Mouse (Mus musculus) limb, embryonic 14.5 days (tissue): ENCODE results near the gene Arid3a. TPM values are rescaled to one million over a fixed set of nuclear protein-coding genes. Genes with fewer than 3 reads are reported as not detected.
"Not testable (repeated sequence)": the region's sequence is repeated elsewhere in the genome, so short reads cannot be mapped to it uniquely, and the experiment has no call there.

ENCODE experiments used
- ATAC-seq: fragments of 200-750 bp; cut with Nextera tagmentation; 2 replicates; pipeline ENCODE4 v1.8.0; 2017; ENCODE audit warnings: low read depth, moderate number of reproducible peaks, moderate TSS enrichment; ENCODE audit not compliant: low FRiP score
- DNase-seq: peaks from one replicate; pipeline ENCODE4 v3.0.0-alpha.2; 2015; ENCODE audit warnings: low spot score
- H3K27ac ChIP-seq: fragments of 300-500 bp; sonication (generic); replicated peaks from 2 replicates; pipeline ENCODE4 v1.5.1; 2014; ENCODE audit warnings: low read depth, mild to moderate bottlenecking, low read length, moderate library complexity, mixed read lengths
- H3K27me3 ChIP-seq: fragments of 300-500 bp; sonication (generic); 2 replicates; pipeline ENCODE4 v1.6.1; 2014; ENCODE audit warnings: low read length, mixed read lengths; ENCODE audit not compliant: control insufficient read depth, insufficient read depth
- H3K36me3 ChIP-seq: fragments of 300-500 bp; sonication (generic); 2 replicates; pipeline ENCODE4 v1.6.1; 2014; ENCODE audit warnings: mild to moderate bottlenecking, low read length, moderate library complexity, mixed read lengths; ENCODE audit not compliant: control insufficient read depth, insufficient read depth
- H3K4me1 ChIP-seq: fragments of 300-500 bp; sonication (generic); 2 replicates; pipeline ENCODE4 v1.6.1; 2014; ENCODE audit warnings: antibody characterized with exemption, low read length, mixed read lengths; ENCODE audit not compliant: control insufficient read depth, insufficient read depth
- H3K4me2 ChIP-seq: fragments of 300-500 bp; sonication (generic); replicated peaks from 2 replicates; pipeline ENCODE4 v1.6.1; 2014; ENCODE audit warnings: low read depth, mild to moderate bottlenecking, low read length, moderate library complexity; ENCODE audit not compliant: severe bottlenecking
- H3K4me3 ChIP-seq: fragments of 300-500 bp; sonication (generic); replicated peaks from 2 replicates; pipeline ENCODE4 v1.5.1; 2014; ENCODE audit warnings: low read length
- H3K9ac ChIP-seq: fragments of 300-500 bp; sonication (generic); 2 replicates; pipeline ENCODE4 v1.6.1; 2014; ENCODE audit warnings: mild to moderate bottlenecking, low read depth, low read length, moderate library complexity; ENCODE audit not compliant: severe bottlenecking
- H3K9me3 ChIP-seq: fragments of 300-500 bp; sonication (generic); 2 replicates; pipeline ENCODE4 v1.6.1; 2016; ENCODE audit warnings: low read length; ENCODE audit not compliant: control insufficient read depth
- POLR2A ChIP-seq: fragments of 200-500 bp; IDR thresholded peaks from 2 replicates; pipeline ENCODE4 v1.8.0; 2012; ENCODE audit warnings: inconsistent platforms, mild to moderate bottlenecking, moderate library complexity, borderline replicate concordance; ENCODE audit not compliant: insufficient read depth, insufficient read length; ENCODE audit errors: extremely low read depth
- WGBS: fragments of 180-500 bp; shearing (Covaris S2); extraction: QIAGEN DNeasy Blood & Tissue Kit; methylation state at CpG from one replicate; pipeline ENCODE4 v1.1.7; 2014; 5-methylcytosine and 5-hydroxymethylcytosine counted together
- polyA plus RNA-seq, 2 experiments: library from polyadenylated mRNA; depleted of rRNA in 1 of 2; stranded (reverse) in 1 of 2; unstranded in 1 of 2; fragments of >200 nt; fragmentation: Nextera tagmentation in 1 of 2; extraction: Ambion mirVana in 1 of 2; gene quantifications; 2 replicates each; pipeline versions ENCODE4 v1.2.1 to v1.2.3; 2012 to 2014

Arid3a gene
- polyA plus RNA-seq, 2 experiments, result 5.0 to 8.6 TPM

GRCm38 (mm10) chr10:79881981-79882380, 44.9 kb upstream of the Arid3a start:
- ATAC-seq (peak; percentile 38; the same call in 1 of the 2 replicates), DNase-seq (no peak)
- Histone ChIP-seq H3K4me3 (peak overlapping the region; percentile 16; the same call in 1 of the 2 replicates), H3K4me2 (peak overlapping the region; percentile 43), H3K27me3 (no peaks in the 10 kb centered on the region), H3K27ac (no peak overlapping the region), H3K4me1 (peaks cover 6% of the 10 kb centered on the region; the same call in 1 of the 2 replicates), H3K9ac (0 out of 2 replicates have a peak overlapping the region, but pooled peaks have one; percentile 38), H3K36me3 (no peaks in the 10 kb centered on the region), H3K9me3 (no peaks in the 10 kb centered on the region)
- no peak for TF ChIP-seq POLR2A
- WGBS, result 7% methylated on average over 22 of the region's 22 CpGs

- Histone ChIP-seq H3K4me1 (peaks cover 6% of the 10 kb centered on the region; the same call in 1 of the 2 replicates), H3K27ac (no peak overlapping the region), H3K4me3 (no peak overlapping the region), H3K9ac (no peak overlapping the region), H3K4me2 (no peak overlapping the region), H3K27me3 (no peaks in the 10 kb centered on the region), H3K9me3 (no peaks in the 10 kb centered on the region), H3K36me3 (no peaks in the 10 kb centered on the region)
- WGBS, result 16% methylated on average over 22 of the region's 22 CpGs
- no peak for TF ChIP-seq POLR2A
- DNase-seq, result peak; percentile 63
- ATAC-seq, result peak; percentile 45; the same call in 1 of the 2 replicates
These were observed 43.4 kb upstream of the Arid3a start for GRCm38 (mm10) chr10:79883297-79884084.

- 68% methylated on average over 4 of the region's 4 CpGs for WGBS
- DNase-seq, result no peak
- no peaks in the 10 kb centered on the region for H3K36me3 ChIP-seq
- no peak overlapping the region for H3K4me3 ChIP-seq
- no peak for TF ChIP-seq POLR2A
- ATAC-seq, result no peak
- no peak overlapping the region for H3K4me2 ChIP-seq
- peaks cover 6% of the 10 kb centered on the region; the same call in 1 of the 2 replicates for H3K4me1 ChIP-seq
- no peaks in the 10 kb centered on the region for H3K27me3 ChIP-seq
- no peaks in the 10 kb centered on the region for H3K9me3 ChIP-seq
- no peak overlapping the region for H3K27ac ChIP-seq
- no peak overlapping the region for H3K9ac ChIP-seq
These were observed 42.4 kb upstream of the Arid3a start for GRCm38 (mm10) chr10:79884446-79884845.

- H3K27ac ChIP-seq, H3K4me1 ChIP-seq, H3K9me3 ChIP-seq, H3K27me3 ChIP-seq, DNase-seq, H3K4me2 ChIP-seq, H3K9ac ChIP-seq, H3K36me3 ChIP-seq, H3K4me3 ChIP-seq, ATAC-seq: not testable (repeated sequence)
- 59% methylated on average over 2 of the region's 3 CpGs for WGBS
These were observed 41.9 kb upstream of the Arid3a start for GRCm38 (mm10) chr10:79884938-79885337.

- H3K4me3 ChIP-seq, result no peak within 1 kb of the TSS
- DNase-seq (no peak), ATAC-seq (no peak)
- H3K27ac ChIP-seq, result no peak within 1 kb of the TSS
- no peak within 1 kb of the TSS for H3K9ac ChIP-seq
- peaks cover 6% of the 10 kb centered on the region; the same call in 1 of the 2 replicates for H3K4me1 ChIP-seq
- 85% methylated on average over 6 of the region's 6 CpGs for WGBS
- no peaks in the 10 kb centered on the region for H3K9me3 ChIP-seq
- no peaks in the 10 kb centered on the region for H3K27me3 ChIP-seq
- no peaks in the 10 kb centered on the region for H3K36me3 ChIP-seq
- TF ChIP-seq POLR2A, result no peak
- no peak within 1 kb of the TSS for H3K4me2 ChIP-seq
These were observed 40.8 kb upstream of the Arid3a start, which contains the start of gene Elane for GRCm38 (mm10) chr10:79886054-79886453. TSS of gene Elane (plus strand) at chr10:79886247.
